Mouse (Mus musculus) heart, postnatal 10 days (tissue): ENCODE measurements around the gene Rspo4. TPM values are rescaled to one million over a fixed set of nuclear protein-coding genes. Genes with fewer than 3 reads are reported as not detected.

ENCODE experiments used
- DNase-seq, 2 experiments: peaks; one replicate each; pipeline ENCODE4 v3.0.0; 2021
- intact Hi-C: fragments of 180-260 bp; cut with DNase I; formaldehyde crosslinking; loops from one replicate; pipeline ENCODE4 v1.15.1; 2025
- total RNA-seq, 2 experiments: library from RNA; stranded (reverse); gene quantifications; 2 replicates each; pipeline ENCODE4 v1.2.3; 2021

The Rspo4 gene
- not detected for total RNA-seq

GRCm38 (mm10) chr2:151842648-151843226, at the start of gene Rspo4:
TSS of gene Rspo4 (plus strand) at chr2:151842927.
- no peak for DNase-seq
- intact Hi-C loops: no loop called here

- no peak for DNase-seq
These were observed 27.1 kb upstream of the Rspo4 start for GRCm38 (mm10) chr2:151815586-151815985.

GRCm38 (mm10) chr2:151862257-151862810, 19.6 kb downstream of the Rspo4 start:
- no peak for DNase-seq
- intact Hi-C loops: loop anchor here (10.0 kb wide), 1 partner anchor 368 kb away; the partner anchor contains the start of gene Nsfl1c

More at GRCm38 (mm10) chr2:151815586-151815985, 27.1 kb upstream of the Rspo4 start:
- intact Hi-C loops: no loop called here

- intact Hi-C loops: loop anchor here (10.0 kb wide), 1 partner anchor 370 kb away; the partner anchor contains the start of gene Nsfl1c
- DNase-seq: no peak
These were observed 22.2 kb downstream of the Rspo4 start for GRCm38 (mm10) chr2:151864941-151865340.

- peak; percentile 55 to 66 for DNase-seq
- intact Hi-C loops: loop anchor here (2.0 to 10.0 kb wide), 2 partner anchors 118 to 372 kb away; partner anchors contain the start of gene Nsfl1c
These were observed 23.8 kb downstream of the Rspo4 start for GRCm38 (mm10) chr2:151866487-151866886.

- DNase-seq: no peak
- intact Hi-C loops: loop anchor here (10.0 kb wide), 1 partner anchor 373 kb away; the partner anchor contains the start of gene Nsfl1c
These were observed 25.5 kb downstream of the Rspo4 start for GRCm38 (mm10) chr2:151868196-151868595.

GRCm38 (mm10) chr2:151874551-151874950, 31.8 kb downstream of the Rspo4 start:
- DNase-seq: peak; percentile 30 to 63
- intact Hi-C loops: no loop called here

- intact Hi-C loops: loop anchor here (1.0 to 5.0 kb wide), 3 partner anchors 51 to 118 kb away; no protein-coding TSS in a partner anchor
- DNase-seq: peak; percentile 59 to 75
These were observed 33.3 kb downstream of the Rspo4 start for GRCm38 (mm10) chr2:151876012-151876485.

- intact Hi-C loops: loop anchor here (5.0 kb wide), 2 partner anchors 49 to 64 kb away; no protein-coding TSS in a partner anchor
- DNase-seq: no peak
These were observed 35.9 kb downstream of the Rspo4 start for GRCm38 (mm10) chr2:151878645-151879044.

GRCm38 (mm10) chr2:151879760-151880159, 37.0 kb downstream of the Rspo4 start:
- intact Hi-C loops: loop anchor here (5.0 kb wide), 2 partner anchors 48 to 63 kb away; no protein-coding TSS in a partner anchor
- DNase-seq: no peak

- intact Hi-C loops: no loop called here
- no peak for DNase-seq
These were observed 48.3 kb downstream of the Rspo4 start for GRCm38 (mm10) chr2:151891031-151891430.

GRCm38 (mm10) chr2:151893122-151893774, 50.5 kb downstream of the Rspo4 start:
- no peak for DNase-seq
- intact Hi-C loops: no loop called here

- intact Hi-C loops: no loop called here
- DNase-seq: no peak
These were observed 51.7 kb downstream of the Rspo4 start for GRCm38 (mm10) chr2:151894209-151894980.

- intact Hi-C loops: no loop called here
- no peak for DNase-seq
These were observed 53.2 kb downstream of the Rspo4 start for GRCm38 (mm10) chr2:151895911-151896310.

- DNase-seq: no peak
These were observed 55.4 kb downstream of the Rspo4 start for GRCm38 (mm10) chr2:151898106-151898505.

GRCm38 (mm10) chr2:151900845-151901244, 58.1 kb downstream of the Rspo4 start:
- intact Hi-C loops: no loop called here
- no peak for DNase-seq

More at GRCm38 (mm10) chr2:151898106-151898505, 55.4 kb downstream of the Rspo4 start:
- intact Hi-C loops: no loop called here

GRCm38 (mm10) chr2:151903267-151903666, 60.5 kb downstream of the Rspo4 start:
- intact Hi-C loops: no loop called here
- DNase-seq: no peak

- intact Hi-C loops: no loop called here
- no peak for DNase-seq
These were observed 61.2 kb downstream of the Rspo4 start for GRCm38 (mm10) chr2:151903933-151904332.

- intact Hi-C loops: no loop called here
- DNase-seq: no peak
These were observed 61.9 kb downstream of the Rspo4 start for GRCm38 (mm10) chr2:151904636-151905035.

- intact Hi-C loops: no loop called here
- DNase-seq: no peak
These were observed 64.3 kb downstream of the Rspo4 start for GRCm38 (mm10) chr2:151907020-151907419.

GRCm38 (mm10) chr2:151909386-151909785, 66.7 kb downstream of the Rspo4 start:
- DNase-seq: no peak
- intact Hi-C loops: no loop called here
